Mouse (Mus musculus) splenic B cell, adult 2 months (primary cell): ENCODE measurements around the gene Ect2l.

Experiments used
- DNase-seq: peaks from one replicate; pipeline ENCODE4 v3.0.0-alpha.2; 2011; ENCODE audit warnings: low read depth, low spot score
- H3K27me3 ChIP-seq: 2 replicates; pipeline ENCODE4 v1.6.1; 2012; ENCODE audit warnings: mild to moderate bottlenecking, low read length, moderate library complexity, mixed read lengths; ENCODE audit not compliant: control insufficient read depth, poor library complexity, insufficient read depth, severe bottlenecking
- H3K36me3 ChIP-seq: 2 replicates; pipeline ENCODE4 v1.6.1; 2012; ENCODE audit warnings: mild to moderate bottlenecking, low read length, moderate library complexity, mixed read lengths; ENCODE audit not compliant: control insufficient read depth, poor library complexity, insufficient read depth, severe bottlenecking

Ect2l gene

DNA sequence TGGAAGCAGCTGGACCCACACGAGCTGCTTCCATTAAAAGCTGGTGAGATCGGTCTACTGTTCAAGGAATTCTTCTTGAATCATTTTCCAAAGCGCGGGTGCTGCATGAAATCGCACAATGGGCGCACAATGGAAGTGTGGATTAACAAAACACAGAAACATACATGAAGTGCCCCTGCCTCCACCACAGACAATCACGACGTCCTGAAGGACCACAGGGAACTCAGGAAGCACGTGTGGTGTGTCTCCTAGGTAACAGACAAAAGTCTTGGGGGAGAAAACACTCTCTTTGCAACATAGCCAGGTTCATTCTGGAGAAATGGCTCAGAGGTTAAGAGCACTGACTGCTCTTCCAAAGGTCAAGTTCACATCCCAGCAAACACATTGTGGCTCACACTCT, 10.0 kb downstream of the Ect2l start:
- Histone ChIP-seq H3K27me3 (no peaks in the 10 kb centered on the region), H3K36me3 (no peaks in the 10 kb centered on the region)
- no peak for DNase-seq

DNA sequence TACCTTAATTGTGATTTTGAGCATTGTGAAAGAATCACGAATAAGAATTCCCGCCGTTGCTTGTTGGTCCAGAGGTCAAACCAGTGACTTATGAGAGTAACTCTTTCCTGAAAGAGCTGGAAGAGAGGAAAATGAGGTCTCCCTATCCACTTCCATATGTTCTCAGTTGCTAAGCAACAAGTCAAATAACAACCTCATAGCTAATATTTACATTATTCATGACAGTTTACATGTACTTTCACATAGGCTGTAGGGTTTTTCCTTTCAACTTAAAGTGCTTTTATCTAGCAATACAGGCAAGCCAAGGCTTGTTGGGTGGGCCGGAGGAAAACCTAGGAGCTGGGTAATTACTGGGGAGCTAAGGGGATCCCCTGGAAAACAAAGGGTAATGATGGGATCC, 10.8 kb downstream of the Ect2l start:
- Histone ChIP-seq H3K36me3 (no peaks in the 10 kb centered on the region), H3K27me3 (no peaks in the 10 kb centered on the region)
- no peak for DNase-seq

DNA sequence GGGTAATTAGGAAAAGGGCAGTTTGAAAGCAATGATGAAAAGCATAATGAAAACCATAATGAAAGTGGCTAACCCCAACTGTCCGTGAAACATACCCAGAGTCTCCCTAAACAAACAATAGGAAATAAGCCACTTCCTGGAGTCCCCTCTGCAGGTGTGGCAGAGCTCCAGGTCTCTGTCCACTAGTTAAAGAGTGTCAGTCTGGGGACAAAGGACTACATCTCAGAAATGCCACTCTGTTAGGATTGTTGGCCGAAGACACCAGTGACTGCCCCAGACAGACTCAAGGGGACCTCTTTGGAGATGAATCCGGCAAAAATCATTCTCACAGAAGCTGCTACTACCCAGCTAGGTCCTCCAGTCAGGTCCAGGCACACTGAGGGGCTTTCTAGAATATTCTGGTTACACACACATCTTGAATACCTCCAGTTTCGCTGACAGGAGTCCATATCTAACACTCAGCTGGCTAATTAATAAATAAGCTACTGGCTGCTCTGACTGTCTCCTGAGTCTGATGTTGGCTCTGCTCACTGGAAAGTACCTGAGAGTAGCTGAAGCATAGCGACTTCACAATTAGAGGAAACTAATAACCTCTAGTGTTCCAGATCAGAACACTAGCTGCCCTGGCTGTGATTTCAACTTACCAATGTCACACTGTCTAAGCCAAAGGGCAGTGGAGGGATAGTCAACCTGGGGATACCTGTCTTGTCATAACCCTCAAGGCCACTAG, 12.2 kb downstream of the Ect2l start:
- DNase-seq: no peak
- Histone ChIP-seq H3K27me3 (no peaks in the 10 kb centered on the region), H3K36me3 (no peaks in the 10 kb centered on the region)

DNA sequence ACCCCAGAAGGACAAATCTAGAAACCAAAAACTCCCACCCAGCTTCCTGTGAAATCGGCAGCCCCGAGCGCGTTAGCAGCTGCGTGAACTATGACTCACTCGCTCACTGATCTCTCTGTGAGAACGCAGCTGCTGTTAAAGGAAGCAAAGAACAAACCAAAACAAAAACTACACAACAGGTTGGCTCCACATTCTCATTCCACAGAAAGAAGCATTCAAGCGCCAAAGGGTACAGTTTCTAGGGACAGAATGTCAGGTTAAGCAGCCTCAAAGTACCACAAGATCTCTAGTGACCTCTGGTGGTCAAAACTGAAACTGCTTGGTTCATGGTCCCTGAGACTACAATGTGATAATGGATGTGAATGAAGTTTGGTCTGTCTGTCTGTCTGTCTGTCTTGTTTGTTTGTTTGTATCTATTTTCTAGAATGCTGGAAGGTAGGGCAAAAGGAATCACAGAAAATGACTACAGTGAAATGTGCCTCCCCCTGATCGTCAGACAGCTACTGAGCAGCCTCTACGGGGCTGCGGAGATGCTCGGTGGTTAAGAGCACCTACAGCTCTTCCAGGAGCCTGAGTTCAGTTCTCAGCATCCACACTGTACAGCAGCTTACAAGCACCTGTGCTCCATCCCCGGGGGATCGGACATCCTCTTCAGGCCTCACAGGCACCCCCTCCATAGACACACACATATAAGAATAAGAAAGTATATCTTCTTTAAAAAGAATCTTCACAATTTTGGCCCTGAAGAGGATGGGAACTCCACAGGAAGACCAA, 13.3 kb downstream of the Ect2l start:
- H3K36me3 ChIP-seq: no peaks in the 10 kb centered on the region
- DNase-seq: peak; percentile 86
- no peaks in the 10 kb centered on the region for H3K27me3 ChIP-seq

DNA sequence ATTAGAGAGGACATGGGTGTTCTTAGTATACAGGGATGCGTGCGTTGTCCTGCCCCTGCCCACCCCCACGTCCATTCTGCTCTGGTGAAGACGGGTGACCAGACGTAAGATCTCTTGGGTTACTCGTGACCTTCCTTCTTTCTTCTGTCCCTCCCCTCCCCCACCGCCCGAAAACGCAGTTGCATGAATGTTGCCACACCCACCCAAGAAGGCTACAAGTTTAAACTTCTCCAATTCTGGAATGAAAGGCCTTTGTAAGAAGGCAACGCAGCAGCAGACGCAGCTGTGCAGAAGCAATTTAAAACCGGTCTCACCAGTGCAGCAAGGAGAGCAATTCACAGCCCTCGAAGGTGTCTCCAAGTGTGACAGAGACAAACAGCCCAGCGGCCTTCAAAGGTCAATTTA, 16.0 kb downstream of the Ect2l start:
- DNase-seq: no peak
- Histone ChIP-seq H3K27me3 (no peaks in the 10 kb centered on the region), H3K36me3 (no peaks in the 10 kb centered on the region)

DNA sequence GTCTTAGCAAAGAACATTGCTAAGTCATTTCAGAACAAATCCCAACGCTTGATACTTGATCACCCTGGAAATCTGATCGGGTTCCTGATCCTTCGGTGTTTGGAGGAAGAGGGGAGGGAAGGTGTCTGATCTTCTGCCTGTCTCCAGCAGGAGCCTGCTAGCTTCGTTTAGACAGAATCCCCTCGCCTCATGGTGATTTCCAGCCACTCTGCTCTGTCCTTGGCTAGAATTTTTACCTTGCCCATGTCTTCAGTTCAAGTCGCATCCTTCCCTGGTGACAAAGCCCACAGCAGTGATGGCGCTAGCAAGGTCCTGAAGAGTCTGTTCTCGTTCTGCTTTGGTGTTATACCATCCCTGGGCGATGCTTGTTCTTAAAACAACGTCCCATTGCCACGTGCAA, 16.5 kb downstream of the Ect2l start:
- Histone ChIP-seq H3K27me3 (no peaks in the 10 kb centered on the region), H3K36me3 (no peaks in the 10 kb centered on the region)
- DNase-seq: no peak

DNA sequence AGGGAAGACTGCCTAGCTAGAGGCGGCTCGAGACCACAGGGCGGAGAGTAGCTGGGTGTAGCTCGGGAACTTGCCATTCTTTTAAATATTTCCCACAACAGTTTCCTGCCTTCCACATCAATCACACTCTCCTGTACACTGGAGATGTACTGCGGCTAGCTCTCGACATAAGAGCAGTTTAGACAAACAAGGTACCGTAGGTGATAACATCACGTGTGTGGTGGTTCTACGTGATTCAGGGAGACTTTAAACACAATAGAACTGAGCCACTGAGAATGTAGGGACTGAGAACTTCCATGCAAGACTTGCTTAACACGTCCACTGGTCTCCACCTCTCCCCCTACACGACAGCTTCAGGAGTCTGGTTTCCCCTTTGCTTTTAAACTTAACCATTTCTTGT, 17.5 kb downstream of the Ect2l start:
- Histone ChIP-seq H3K36me3 (no peaks in the 10 kb centered on the region), H3K27me3 (no peaks in the 10 kb centered on the region)
- DNase-seq: no peak

DNA sequence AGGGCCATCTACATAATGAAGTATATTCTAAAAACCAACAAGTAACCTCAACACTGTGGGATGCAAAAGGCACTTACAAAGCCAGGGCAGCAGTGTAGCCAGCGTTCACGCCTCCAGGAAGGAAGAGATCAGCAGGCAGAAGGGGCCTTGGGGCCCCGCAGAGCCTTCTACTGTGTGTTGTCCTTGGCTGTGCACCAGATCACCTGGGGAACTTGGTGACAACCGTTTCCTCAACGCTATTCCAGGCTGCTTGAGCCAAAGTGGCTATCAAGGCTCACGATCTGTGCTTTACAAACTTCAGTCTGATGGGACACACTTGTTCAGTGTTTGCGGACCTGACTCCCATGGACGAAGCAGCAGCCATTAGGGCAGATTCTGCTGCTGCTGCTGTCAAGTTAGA, 19.0 kb downstream of the Ect2l start:
- Histone ChIP-seq H3K36me3 (no peaks in the 10 kb centered on the region), H3K27me3 (no peaks in the 10 kb centered on the region)
- no peak for DNase-seq

DNA sequence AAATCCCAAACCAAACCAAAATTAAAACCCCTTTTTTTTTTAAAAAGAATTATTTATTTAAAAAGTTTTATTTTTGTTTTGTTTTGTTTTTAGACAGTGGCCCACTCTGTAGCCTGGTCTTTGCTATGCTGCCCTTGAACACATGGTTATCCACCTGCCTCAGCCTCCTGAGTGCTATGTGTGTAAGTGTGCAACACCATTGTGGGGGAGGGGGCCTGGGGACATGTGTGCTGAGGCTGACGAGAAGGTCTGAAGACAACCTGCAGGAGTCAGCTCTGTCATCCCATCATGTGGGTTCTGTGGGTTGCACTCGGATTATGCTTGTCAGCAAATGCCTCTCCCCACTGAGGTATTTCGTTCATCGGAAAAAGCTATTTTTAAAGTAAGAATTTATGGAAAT, 21.2 kb downstream of the Ect2l start:
- Histone ChIP-seq H3K36me3 (no peaks in the 10 kb centered on the region), H3K27me3 (no peaks in the 10 kb centered on the region)
- no peak for DNase-seq

DNA sequence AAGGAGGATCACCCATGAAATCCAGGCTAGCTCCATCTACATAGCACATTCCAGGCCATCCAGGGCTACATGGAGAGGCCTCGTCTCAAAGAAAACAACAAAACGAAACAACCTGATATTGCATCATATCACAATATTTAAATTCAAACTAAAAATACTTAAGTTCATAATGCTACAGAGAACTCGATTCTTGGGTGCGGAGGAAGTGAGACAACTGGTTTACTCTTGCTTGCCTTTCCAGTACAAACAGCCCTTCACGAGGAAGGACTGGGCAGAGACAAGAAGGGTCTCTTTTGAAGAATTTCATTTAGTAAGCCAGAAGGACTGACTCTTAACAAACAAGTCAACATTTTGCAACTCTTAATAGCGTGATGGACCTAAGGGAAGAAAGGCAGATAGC, 22.1 kb downstream of the Ect2l start:
- no peaks in the 10 kb centered on the region for H3K36me3 ChIP-seq
- DNase-seq: no peak
- H3K27me3 ChIP-seq: no peaks in the 10 kb centered on the region

DNA sequence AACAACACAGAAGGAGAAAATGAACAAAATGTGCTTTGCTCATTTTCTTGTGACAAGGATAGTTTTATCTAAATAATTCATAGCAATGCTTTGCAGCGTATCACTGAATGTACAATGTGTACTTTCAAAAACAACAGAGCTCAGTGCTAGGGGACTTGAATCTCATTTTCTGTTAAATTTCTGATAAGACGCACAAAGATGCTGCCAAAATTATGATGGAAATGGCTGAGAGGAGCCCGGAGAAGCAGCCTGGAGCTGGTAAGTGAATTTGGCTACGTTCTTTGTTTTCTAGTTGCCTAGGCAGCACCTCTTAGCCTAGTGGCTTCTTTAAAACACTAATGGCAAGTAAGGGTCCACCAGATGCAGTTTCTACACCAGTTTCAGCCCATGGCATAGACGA, 28.4 kb downstream of the Ect2l start:
- no peak for DNase-seq
- Histone ChIP-seq H3K27me3 (no peaks in the 10 kb centered on the region), H3K36me3 (no peaks in the 10 kb centered on the region)

DNA sequence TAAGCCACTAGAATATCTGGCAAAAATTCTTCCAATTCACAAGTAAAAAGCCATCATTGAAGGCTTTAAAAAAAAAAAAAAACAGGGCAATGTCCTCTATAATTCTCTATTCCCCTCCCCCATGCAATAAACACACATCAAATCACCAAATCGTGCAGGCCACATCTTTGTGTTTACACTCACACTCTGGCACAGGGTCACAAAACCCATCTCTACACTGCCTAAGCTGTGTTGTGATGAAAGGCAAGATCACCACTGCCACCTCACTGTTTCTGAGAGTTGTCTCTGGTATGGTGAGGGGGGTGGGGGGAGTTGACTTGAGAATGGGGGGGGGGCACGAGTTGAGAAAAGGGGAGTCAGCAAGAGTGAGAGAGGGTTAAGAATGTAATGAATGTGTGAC, 33.4 kb downstream of the Ect2l start:
- no peak for DNase-seq
- Histone ChIP-seq H3K36me3 (no peaks in the 10 kb centered on the region), H3K27me3 (no peaks in the 10 kb centered on the region)

DNA sequence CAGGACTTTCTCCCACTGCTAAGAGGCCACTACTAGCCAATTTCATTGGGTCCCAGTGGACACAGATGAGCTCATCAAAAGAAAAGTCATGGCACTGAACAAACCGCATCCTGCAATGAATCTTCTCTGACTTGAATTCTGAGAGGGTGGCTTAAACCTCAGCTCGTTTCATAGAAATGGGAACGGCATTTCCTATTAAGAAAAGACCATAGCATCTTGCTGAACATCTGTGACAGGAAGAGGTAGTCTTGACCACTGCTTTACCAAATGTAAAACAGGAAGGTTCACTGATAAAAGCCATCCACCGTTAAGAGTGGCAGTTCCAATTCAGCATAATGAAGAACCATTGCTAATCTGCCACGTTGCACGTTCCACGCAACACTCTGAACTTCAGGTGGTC, 34.0 kb downstream of the Ect2l start:
- Histone ChIP-seq H3K36me3 (no peaks in the 10 kb centered on the region), H3K27me3 (no peaks in the 10 kb centered on the region)
- no peak for DNase-seq

DNA sequence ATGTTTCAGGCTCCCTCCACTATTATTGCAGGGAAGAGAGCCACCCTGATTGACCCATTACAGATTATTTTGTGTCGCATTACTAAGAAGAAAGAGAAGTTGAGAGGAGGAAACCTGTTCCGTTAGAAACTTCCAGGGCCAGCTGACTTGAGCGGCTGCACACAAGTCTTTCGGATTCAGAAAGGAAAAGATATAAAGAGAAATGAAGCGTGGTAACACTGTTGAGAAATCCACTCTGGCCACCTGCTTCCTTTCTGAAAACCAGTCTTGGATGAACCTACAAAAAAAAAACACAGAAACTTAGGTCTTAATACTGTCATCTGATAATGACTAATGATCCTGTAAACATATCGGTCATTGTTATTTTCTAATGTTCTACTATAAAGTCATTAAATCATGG, 35.6 kb downstream of the Ect2l start:
- Histone ChIP-seq H3K36me3 (no peaks in the 10 kb centered on the region), H3K27me3 (no peaks in the 10 kb centered on the region)
- DNase-seq: no peak

DNA sequence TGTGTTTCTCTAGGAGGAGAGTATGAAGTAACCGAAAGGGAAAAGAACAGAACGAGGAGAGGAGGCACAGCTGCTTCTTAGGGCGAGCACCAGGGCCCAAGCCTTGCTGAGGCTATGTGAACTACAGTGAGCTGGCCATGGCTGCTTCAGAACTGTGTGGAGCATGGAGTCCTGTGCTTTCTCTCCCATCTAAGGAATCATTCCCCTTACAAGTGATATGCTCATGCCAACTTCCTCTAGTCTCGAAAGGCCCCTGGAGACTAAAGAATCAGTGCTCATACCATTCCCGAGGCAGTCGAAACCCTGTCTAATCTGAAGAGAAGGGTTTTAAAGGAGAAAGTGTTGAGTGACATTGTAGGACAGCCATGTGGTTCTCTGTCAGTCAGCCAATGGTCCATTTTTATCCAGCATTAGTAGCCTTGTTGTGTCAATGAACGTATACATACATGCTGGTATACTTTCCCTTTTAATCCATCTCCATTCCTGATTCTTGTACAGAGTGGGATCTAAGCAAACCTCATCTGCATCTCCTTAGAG, 48.2 kb downstream of the Ect2l start:
- no peak for DNase-seq
- no peaks in the 10 kb centered on the region for H3K27me3 ChIP-seq
- no peaks in the 10 kb centered on the region for H3K36me3 ChIP-seq
